Mouse (Mus musculus) ES-Bruce4 (cell line): ENCODE measurements around the gene Parvg. TPM values are rescaled to one million over a fixed set of nuclear protein-coding genes. Genes with fewer than 3 reads are reported as not detected.

Source experiments
- H3K27ac ChIP-seq: 2 replicates; pipeline ENCODE4 v1.5.1; 2012; ENCODE audit warnings: low read length, inconsistent platforms; ENCODE audit not compliant: insufficient read depth
- H3K27me3 ChIP-seq: 2 replicates; pipeline ENCODE4 v1.6.1; 2012; ENCODE audit warnings: mild to moderate bottlenecking, low read length, inconsistent platforms; ENCODE audit not compliant: control insufficient read depth, poor library complexity, insufficient read depth, severe bottlenecking
- H3K36me3 ChIP-seq: 2 replicates; pipeline ENCODE4 v1.6.1; 2012; ENCODE audit warnings: inconsistent platforms, mild to moderate bottlenecking, low read length, moderate library complexity; ENCODE audit not compliant: control insufficient read depth, poor library complexity, insufficient read depth, severe bottlenecking
- H3K4me1 ChIP-seq: one replicate; pipeline ENCODE4 v1.8.1; 2011; ENCODE audit warnings: low read length; ENCODE audit not compliant: control insufficient read depth, insufficient read depth
- H3K4me3 ChIP-seq: 2 replicates; pipeline ENCODE4 v1.5.1; 2011; ENCODE audit warnings: low read depth, mild to moderate bottlenecking, low read length
- H3K9ac ChIP-seq: 2 replicates; pipeline ENCODE4 v1.6.1; 2012; ENCODE audit warnings: low read depth, mild to moderate bottlenecking, inconsistent platforms; ENCODE audit not compliant: poor library complexity, severe bottlenecking
- H3K9me3 ChIP-seq: replicated peaks from 2 replicates; pipeline ENCODE4 v1.6.1; 2012; ENCODE audit warnings: mild to moderate bottlenecking, low read length, inconsistent platforms; ENCODE audit not compliant: control insufficient read depth, poor library complexity, insufficient read depth, severe bottlenecking
- CTCF ChIP-seq: IDR thresholded peaks from one replicate; pipeline ENCODE4 v1.8.1; 2011; ENCODE audit warnings: low read depth, low read length
- EP300 ChIP-seq: IDR thresholded peaks from 2 replicates; pipeline ENCODE4 v1.6.1; 2011; ENCODE audit warnings: low read depth, low read length; ENCODE audit not compliant: insufficient read depth
- POLR2A ChIP-seq: IDR thresholded peaks from one replicate; pipeline ENCODE4 v1.8.1; 2011; ENCODE audit warnings: low read length; ENCODE audit not compliant: insufficient read depth
- polyA plus RNA-seq: library from polyadenylated mRNA; stranded (reverse); fragments of >200 nt; gene quantifications from 2 replicates; pipeline ENCODE4 v1.2.4, GENCODE M21; 2011; ENCODE audit warnings: low read depth; ENCODE audit not compliant: missing spikeins, insufficient read depth, insufficient read length

The Parvg gene
- polyA plus RNA-seq, 1 experiment: not detected

GRCm38 (mm10) chr15:84367402-84367801, 43.6 kb downstream of the Parvg start:
- Histone ChIP-seq H3K4me1 (no peaks in the 10 kb centered on the region), H3K9ac (no peak overlapping the region), H3K9me3 (no peaks in the 10 kb centered on the region), H3K36me3 (no peaks in the 10 kb centered on the region), H3K27ac (no peak overlapping the region), H3K27me3 (no peaks in the 10 kb centered on the region), H3K4me3 (no peak overlapping the region)
- TF ChIP-seq EP300: no peak

DNA sequence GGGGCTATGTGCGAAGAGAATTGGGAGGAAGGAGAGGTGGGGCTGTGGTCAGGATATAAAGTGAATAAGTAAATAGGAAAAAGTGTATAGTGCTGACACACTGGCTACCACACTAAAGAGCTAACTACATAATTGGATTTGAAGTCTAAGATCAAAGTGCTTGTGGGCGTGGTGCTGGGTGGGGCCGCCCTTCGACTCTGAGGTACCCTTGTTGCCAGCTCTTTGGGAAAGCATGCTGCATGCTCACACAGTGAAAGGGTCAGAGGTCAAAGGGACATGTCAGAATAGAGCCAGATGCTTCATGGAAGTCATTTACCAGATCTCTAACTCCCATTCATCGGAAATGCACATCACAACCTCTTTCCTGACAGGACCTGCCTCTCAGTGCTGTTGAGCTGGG, 49.0 kb downstream of the Parvg start:
- Histone ChIP-seq H3K36me3 (no peaks in the 10 kb centered on the region), H3K4me3 (no peak overlapping the region), H3K9ac (no peak overlapping the region), H3K27ac (no peak overlapping the region), H3K27me3 (no peaks in the 10 kb centered on the region), H3K9me3 (peaks cover 7% of the 10 kb centered on the region), H3K4me1 (no peaks in the 10 kb centered on the region)
- TF ChIP-seq POLR2A (no peak), CTCF (no peak), EP300 (no peak)

GRCm38 (mm10) chr15:84378734-84379133, 54.9 kb downstream of the Parvg start:
- Histone ChIP-seq H3K9me3 (peaks cover 7% of the 10 kb centered on the region), H3K27ac (no peak overlapping the region), H3K27me3 (no peaks in the 10 kb centered on the region), H3K4me3 (no peak overlapping the region), H3K36me3 (no peaks in the 10 kb centered on the region), H3K4me1 (no peaks in the 10 kb centered on the region), H3K9ac (no peak overlapping the region)
- TF ChIP-seq POLR2A (no peak), EP300 (no peak), CTCF (no peak)

DNA sequence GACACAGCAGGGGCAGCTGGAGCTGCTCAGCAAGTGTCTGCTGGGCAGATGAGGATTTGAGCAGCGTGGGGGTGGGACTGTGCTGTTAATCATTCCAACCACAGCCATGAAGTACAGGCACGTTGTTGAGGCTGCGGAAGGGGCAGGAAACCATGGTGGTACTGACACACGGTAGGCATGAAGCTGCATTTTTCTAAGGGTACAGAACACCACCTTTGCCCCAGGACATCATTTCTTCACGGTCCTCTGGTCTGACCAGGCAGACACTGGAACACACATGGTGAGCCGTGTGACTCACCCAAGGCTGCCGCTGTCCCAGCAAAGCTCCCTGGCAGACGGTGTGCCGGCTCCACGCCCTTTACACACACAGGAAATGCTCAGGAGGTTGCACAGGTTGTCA, 56.4 kb downstream of the Parvg start:
- no peaks in the 10 kb centered on the region for H3K4me1 ChIP-seq
- H3K36me3 ChIP-seq: no peaks in the 10 kb centered on the region
- no peak overlapping the region for H3K27ac ChIP-seq
- H3K9ac ChIP-seq: no peak overlapping the region
- no peak overlapping the region for H3K4me3 ChIP-seq
- TF ChIP-seq CTCF (no peak), POLR2A (no peak), EP300 (no peak)
- no peaks in the 10 kb centered on the region for H3K9me3 ChIP-seq
- no peaks in the 10 kb centered on the region for H3K27me3 ChIP-seq

DNA sequence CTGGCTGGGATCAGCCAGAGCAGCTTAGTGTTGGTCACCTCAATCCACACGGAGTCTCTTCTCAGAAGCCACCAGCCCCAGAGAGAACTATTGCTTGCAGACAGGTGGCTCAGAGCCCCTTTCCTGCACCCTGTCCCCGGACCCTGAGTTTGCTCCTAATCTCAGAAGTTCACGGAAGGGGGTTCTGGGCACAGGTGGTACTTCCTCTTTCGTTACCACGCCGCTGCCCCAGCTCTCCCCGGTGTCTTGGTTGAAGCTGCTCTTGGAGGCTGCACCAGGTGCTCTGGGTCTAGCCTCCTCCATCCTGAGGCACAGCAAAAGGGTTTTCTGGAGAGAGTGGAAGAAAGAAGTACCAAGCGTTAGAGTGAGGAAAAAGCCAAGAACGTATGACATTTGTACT, 60.2 kb downstream of the Parvg start:
- Histone ChIP-seq H3K4me3 (no peak overlapping the region), H3K9ac (no peak overlapping the region), H3K27ac (no peak overlapping the region), H3K4me1 (no peaks in the 10 kb centered on the region), H3K27me3 (no peaks in the 10 kb centered on the region), H3K9me3 (no peaks in the 10 kb centered on the region), H3K36me3 (no peaks in the 10 kb centered on the region)
- TF ChIP-seq EP300 (no peak), POLR2A (no peak), CTCF (no peak)

- H3K9ac ChIP-seq: no peak overlapping the region
These were observed 62.3 kb downstream of the Parvg start for GRCm38 (mm10) chr15:84385995-84386565.

More at GRCm38 (mm10) chr15:84385995-84386565, 62.3 kb downstream of the Parvg start:
- Histone ChIP-seq H3K27me3 (no peaks in the 10 kb centered on the region), H3K4me3 (no peak overlapping the region), H3K36me3 (no peaks in the 10 kb centered on the region), H3K4me1 (no peaks in the 10 kb centered on the region), H3K9me3 (no peaks in the 10 kb centered on the region), H3K27ac (no peak overlapping the region)
- no peak for TF ChIP-seq CTCF
- TF ChIP-seq EP300: no peak
- TF ChIP-seq POLR2A: no peak
